Mouse (Mus musculus): ENCODE measurements around the gene Ces2e.
"Not testable (repeated sequence)": the region's sequence is repeated elsewhere in the genome, so short reads cannot be mapped to it uniquely, and the experiment has no call there.

DNA sequence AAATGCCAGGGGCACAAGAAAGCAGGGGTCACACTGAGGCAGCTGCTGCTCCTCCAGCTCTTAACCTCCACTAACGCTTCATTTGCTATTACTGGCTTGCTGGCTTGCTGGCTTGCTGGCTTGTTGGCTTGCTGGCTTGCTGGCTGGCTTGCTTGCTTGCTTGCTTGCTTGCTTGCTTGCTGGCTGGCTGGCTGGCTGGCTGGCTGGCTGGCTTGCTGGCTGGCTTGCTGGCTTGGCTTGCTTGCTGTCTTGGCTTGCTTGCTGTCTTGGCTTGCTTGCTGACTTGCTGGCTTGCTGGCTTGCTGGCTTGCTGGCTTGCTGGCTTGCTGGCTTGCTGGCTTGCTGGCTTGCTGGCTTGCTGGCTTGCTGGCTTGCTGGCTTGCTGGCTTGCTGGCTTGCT, 17.0 kb upstream of the Ces2e start:
- not testable (repeated sequence) for TF ChIP-seq POLR2A (IDR thresholded peaks at IDR 0.05; ENCODE audit: insufficient read depth, low read length); CTCF (IDR thresholded peaks at IDR 0.05; ENCODE audit: low read depth, low read length)
